Mouse (Mus musculus): ENCODE results near the gene Pkn2.

The Pkn2 gene

DNA sequence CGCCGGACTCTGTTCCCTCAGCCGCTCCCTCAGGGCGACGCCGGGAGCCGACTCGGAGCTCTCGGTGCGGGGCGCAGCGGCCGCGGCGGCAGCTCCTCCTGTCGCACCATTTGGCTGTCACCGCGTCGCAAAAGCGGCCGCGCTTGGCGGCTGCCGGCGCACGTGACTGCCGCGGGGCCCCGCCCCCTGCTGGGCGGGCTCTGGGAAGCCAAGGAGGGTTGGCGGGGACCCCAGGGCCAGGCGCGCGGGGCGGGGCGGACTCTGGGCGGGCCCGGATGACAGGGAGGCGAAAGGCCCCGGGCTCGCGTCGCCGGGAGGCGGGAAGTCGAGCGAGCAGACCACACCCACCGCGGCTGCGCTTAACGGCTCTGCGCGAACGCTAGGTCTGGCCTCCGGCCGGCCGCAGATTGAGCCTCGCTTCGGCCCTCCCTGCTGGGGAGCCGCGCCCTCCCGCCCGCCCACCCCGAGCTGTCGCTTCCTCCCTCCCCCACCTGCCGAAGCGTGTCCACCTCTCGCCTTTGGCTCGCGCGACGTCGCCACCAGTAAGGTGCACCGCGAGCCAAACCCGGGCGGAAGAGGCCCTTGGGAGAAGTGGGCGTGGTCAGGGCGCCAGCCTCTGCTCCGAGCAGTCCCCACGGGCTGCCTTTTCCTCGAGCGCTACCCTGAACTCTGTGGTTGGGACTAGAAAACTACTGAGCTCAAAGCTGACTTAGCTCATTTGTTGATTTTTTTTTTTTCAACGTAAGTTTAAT lies at the start of gene Pkn2:
TSS of gene Pkn2 (minus strand) at position 133 of the 752 bp plus-strand sequence.
- peak; percentile 99 for DNase-seq

DNA sequence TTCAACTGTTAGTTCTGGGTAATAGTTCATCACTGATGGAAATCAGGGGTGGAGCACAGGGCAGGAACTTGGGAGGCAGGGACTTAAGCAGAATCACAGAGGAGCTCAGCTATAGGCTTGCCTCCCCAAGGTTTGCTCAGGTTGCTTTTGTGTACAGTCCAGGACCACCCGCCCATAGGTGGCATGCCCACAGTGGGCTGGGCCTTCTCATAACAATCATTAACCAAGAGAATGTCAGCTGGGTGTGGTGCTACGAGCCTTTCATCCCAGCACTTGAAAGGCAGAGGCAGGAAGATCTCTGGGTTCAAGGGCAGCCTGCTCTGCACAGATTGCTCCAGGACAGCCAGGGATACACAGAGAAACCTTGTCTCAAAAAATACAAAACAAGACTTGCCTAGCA lies 48.1 kb upstream of the Pkn2 start:
- no peak for DNase-seq

GRCm38 (mm10) chr3:142927311-142927710 lies 45.5 kb upstream of the Pkn2 start:
- DNase-seq = no peak

- no peak for DNase-seq
Observed at GRCm38 (mm10) chr3:142924831-142925348, 43.1 kb upstream of the Pkn2 start.

DNA sequence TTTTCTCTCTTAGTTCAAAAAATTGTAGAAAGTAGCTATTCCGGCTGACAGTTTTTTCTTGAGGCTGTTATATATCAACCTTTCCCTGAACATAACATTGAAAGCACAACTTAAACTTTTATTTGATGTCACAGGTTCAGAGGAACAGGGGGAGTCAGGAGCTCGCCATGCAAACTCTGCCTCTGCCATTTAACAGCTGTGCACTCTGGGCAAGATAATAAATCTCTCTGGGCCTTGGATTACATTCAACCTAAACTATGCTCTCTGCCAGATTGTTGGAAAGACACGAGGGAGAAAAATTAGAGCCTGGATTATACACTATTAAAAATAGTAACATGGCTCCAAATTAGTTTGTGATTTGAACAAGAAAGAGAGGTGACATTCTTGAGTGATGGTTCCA lies 37.3 kb upstream of the Pkn2 start:
- DNase-seq = no peak

DNA sequence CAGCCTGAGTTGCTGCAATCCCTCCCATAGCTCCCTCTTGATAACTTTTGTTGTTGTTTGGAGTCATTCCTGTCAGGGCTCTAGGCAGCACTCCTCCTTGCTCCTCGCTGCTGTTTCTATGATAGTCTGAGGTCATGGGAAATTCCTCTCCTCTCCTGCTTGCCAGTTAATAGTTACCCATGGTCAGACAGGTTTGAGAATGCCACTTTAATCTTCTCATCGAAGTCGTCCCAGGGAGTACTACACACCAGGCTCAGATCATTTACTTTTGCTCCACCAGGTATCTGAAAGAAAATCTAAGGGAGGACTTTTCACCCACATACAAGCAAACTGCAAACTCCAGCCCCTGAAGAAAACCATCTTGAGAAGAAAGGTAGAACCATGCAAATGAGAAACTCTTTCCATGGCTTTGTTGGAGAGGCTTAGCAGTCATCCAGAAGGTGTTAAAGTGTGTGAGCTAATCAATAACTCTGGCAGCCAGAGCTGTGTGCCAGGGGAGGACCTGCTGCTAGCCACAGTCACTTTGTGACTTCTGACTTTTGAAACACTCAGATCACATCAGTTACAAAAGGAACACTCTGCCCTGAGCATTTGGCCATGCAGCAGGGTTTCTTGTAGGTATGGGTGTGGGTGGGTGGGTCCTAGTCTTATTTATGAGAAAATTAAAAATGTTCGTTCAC lies 36.1 kb upstream of the Pkn2 start:
- DNase-seq = no peak

DNA sequence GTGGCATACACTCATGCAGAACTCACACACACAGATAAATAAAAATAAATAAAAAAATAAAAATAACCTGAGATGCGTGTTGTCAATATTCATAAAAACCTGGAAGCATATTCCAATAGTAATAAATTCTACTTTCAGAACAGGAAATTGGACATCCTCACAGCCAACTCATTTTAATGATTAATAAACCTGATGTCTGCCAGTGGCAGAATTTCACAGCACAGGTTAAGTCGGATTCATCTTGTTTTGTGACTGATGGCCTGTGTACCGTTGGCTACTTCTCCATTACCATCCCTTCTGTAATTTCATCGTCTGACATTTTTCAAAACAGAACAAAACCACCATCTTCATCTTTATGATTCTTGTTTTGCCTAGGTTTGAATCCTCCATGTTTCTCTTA lies 35.4 kb upstream of the Pkn2 start:
- DNase-seq = no peak

DNA sequence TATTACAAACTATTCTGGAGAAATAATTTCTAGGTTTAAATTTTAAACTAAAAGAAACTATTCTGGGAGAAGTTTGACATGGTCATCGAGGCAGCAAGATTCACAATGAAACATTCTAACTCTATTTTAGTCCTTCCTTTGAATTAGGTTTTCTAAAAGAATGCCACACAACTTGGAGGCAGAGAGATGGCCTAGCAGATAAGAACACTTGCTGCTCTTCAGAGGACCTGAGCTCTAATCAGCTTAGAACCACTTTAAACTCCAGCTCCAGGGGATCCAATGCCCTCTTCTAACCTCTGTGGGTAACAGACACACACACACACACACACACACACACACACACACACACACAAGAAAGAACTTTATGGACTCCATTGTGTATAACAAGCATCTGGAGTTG lies 31.5 kb upstream of the Pkn2 start:
- no peak for DNase-seq

DNA sequence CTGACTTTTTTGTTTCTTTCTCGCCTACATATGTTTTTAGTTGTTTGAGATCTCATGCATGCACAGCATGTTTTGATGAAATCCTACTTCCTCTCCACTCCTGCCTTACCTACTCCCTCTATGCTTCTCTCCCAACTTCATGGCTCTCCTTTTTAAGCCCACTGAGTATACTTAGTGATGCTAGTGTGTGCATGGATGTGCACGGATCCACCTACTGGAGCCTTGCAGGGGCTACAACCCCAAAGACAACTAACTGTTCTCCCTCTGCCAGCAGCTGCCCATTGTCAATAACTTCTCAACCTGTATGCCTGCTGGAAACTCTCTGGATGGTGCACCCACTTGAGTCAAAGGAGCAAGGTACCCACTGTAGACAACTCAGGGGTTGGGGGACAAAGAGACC lies 17.9 kb upstream of the Pkn2 start:
- DNase-seq = no peak

GRCm38 (mm10) chr3:142898949-142899396 lies 17.2 kb upstream of the Pkn2 start:
- no peak for DNase-seq

GRCm38 (mm10) chr3:142890442-142890841 lies 8.6 kb upstream of the Pkn2 start:
- DNase-seq = no peak

GRCm38 (mm10) chr3:142886963-142887362 lies 5.2 kb upstream of the Pkn2 start:
- no peak for DNase-seq

DNA sequence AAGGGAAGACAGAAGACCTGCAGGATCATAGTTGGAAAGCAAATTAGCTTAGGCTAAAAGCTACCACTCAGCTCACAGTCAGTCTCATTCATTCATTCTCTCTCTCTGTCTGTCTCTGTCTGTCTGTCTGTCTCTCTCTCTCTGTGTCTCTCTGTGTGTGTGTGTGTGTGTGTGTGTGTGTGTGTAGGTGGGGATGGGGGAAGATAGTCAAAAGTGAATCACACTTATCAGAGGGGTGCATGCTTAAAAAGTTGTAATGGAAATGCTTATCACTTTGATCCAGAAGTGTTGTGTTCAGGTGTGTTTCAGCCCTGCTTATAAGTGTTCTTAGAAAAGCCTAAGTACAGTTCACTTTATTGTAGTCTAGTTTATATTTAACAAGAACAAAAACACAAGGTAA lies 2.8 kb upstream of the Pkn2 start:
- no peak for DNase-seq

DNA sequence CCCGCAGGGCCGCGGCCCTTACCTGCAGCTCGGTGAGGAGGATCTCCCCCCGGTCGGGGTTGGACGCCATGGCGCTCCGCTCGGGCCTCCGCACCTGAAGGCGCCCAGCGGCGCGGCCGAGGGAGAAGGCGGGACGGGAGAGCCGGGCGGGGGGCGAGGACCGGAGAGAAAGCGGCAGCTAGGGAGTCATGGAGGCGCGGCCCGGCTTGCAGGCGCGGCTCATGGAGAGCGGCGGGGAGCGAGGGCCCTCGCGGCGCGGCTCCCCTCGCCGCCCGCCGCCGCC lies 274 bp downstream of the Pkn2 start:
- DNase-seq = no peak

- peak; percentile 49 for DNase-seq
Observed at GRCm38 (mm10) chr3:142880790-142881588, 815 bp downstream of the Pkn2 start.

- no peak for DNase-seq
Observed at GRCm38 (mm10) chr3:142863236-142863635, 18.6 kb downstream of the Pkn2 start.

GRCm38 (mm10) chr3:142856832-142857231 lies 25.0 kb downstream of the Pkn2 start:
- DNase-seq = peak; percentile 10

DNA sequence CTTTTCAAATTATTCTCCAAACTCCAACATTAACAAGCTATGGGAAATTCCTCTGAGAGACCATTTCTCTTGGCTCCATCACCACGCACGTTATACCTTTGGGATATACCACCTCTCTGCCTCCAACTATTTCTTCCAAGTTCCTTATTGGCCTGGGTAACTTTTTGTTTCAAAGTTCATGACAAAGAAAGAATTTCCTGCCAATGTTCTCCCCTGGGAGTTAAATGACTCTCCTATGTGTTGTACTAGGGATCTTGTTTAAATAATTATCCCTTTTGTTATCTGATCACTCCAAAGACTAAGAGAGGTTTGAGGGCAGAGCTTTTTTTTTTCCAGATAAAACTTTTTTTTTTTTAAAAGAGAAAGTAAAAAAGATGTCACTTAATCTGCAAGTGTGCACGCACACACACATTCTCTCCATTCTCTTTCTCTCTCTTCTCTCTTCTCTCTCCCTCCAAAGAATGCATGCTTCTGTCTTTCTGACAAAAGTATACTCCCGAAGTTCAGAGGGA lies 25.8 kb downstream of the Pkn2 start:
- no peak for DNase-seq

DNA sequence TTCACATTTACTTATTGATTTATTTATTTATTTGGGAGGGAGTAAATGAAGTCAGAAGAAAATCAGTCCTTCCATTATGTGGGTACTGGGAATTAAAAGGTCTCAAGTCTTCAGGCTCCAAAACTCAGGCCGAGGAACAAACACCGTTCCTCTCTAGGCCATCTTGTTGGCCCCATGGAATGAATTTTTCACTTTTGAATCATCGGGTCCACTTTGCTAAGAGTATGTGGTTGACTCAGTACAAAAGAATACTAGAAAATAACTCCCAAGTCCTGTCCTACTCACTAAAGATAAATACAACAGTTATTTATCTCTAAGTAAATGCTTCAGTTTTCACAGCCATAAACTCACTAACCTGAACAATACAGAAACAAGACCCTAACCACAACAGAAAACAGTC lies 28.9 kb downstream of the Pkn2 start:
- DNase-seq = no peak

GRCm38 (mm10) chr3:142851631-142852030 lies 30.2 kb downstream of the Pkn2 start:
- DNase-seq = no peak

GRCm38 (mm10) chr3:142839961-142840360 lies 41.8 kb downstream of the Pkn2 start:
- DNase-seq = no peak

DNA sequence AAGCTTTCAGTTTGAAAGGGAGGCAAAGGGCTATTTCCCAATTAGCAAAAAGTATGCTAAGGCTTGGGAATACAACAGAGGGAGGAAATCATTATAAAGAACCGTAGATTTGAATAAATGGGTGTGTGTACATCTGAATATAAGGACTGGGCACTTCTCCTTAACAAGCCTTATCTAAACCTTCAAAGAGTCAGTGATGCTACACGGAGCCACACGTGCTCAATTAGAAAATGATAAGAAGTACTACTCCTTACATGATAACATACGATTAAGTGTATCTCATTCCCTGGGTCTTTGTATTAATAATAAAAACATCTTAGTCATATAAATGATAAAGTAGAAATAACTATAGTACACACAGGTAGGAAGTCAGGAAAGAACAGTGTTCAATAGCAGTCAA lies 47.0 kb downstream of the Pkn2 start:
- DNase-seq = no peak

GRCm38 (mm10) chr3:142834024-142834423 lies 47.8 kb downstream of the Pkn2 start:
- DNase-seq = no peak

GRCm38 (mm10) chr3:142832910-142833309 lies 48.9 kb downstream of the Pkn2 start:
- DNase-seq = no peak
